Mouse (Mus musculus) liver, embryonic 12.5 days (tissue): ENCODE measurements around the gene Supt16. TPM values are rescaled to one million over a fixed set of nuclear protein-coding genes. Genes with fewer than 3 reads are reported as not detected.

ENCODE experiments used
- ATAC-seq: fragments of 200-750 bp; cut with Nextera tagmentation; 2 replicates; pipeline ENCODE4 v1.8.0; 2017; ENCODE audit warnings: moderate number of reproducible peaks, mild to moderate bottlenecking, moderate library complexity
- H3K27ac ChIP-seq: fragments of 300-500 bp; sonication (generic); 2 replicates; pipeline ENCODE4 v1.5.1; 2016; ENCODE audit warnings: mild to moderate bottlenecking
- H3K27me3 ChIP-seq: fragments of 300-500 bp; sonication (generic); replicated peaks from 2 replicates; pipeline ENCODE4 v1.6.1; 2016; ENCODE audit warnings: mild to moderate bottlenecking, moderate library complexity
- H3K36me3 ChIP-seq: fragments of 300-500 bp; sonication (generic); 2 replicates; pipeline ENCODE4 v1.6.1; 2016; ENCODE audit warnings: mild to moderate bottlenecking, moderate library complexity
- H3K4me1 ChIP-seq: fragments of 300-500 bp; sonication (generic); 2 replicates; pipeline ENCODE4 v1.6.1; 2016
- H3K4me2 ChIP-seq: fragments of 300-500 bp; sonication (generic); 2 replicates; pipeline ENCODE4 v1.6.1; 2016; ENCODE audit warnings: mild to moderate bottlenecking, moderate library complexity
- H3K4me3 ChIP-seq: fragments of 300-500 bp; sonication (generic); 2 replicates; pipeline ENCODE4 v1.5.1; 2016; ENCODE audit warnings: mild to moderate bottlenecking, moderate library complexity
- H3K9ac ChIP-seq: fragments of 300-500 bp; sonication (generic); 2 replicates; pipeline ENCODE4 v1.6.1; 2016; ENCODE audit warnings: mild to moderate bottlenecking, moderate library complexity
- H3K9me3 ChIP-seq: fragments of 300-500 bp; sonication (generic); replicated peaks from 2 replicates; pipeline ENCODE4 v1.6.1; 2016; ENCODE audit warnings: mild to moderate bottlenecking, moderate library complexity
- WGBS: fragments of 180-500 bp; shearing (Covaris S2); methylation state at CpG from one replicate; pipeline ENCODE4 v1.1.7; 2016; ENCODE audit not compliant: insufficient replicate concordance; 5-methylcytosine and 5-hydroxymethylcytosine counted together
- polyA plus RNA-seq: library from polyadenylated mRNA; unstranded; fragments of >200 nt; fragmentation: Nextera tagmentation; extraction: Ambion mirVana; gene quantifications from 2 replicates; pipeline ENCODE4 v1.2.1, GENCODE M21; 2016

The Supt16 gene
- 53.7 TPM in 2 replicates for polyA plus RNA-seq

- Histone ChIP-seq H3K36me3 (peaks cover 54% of the 10 kb centered on the region), H3K27me3 (no peaks in the 10 kb centered on the region), H3K9ac (peak within 1 kb of the TSS; percentile 97), H3K4me3 (peak within 1 kb of the TSS; percentile 100), H3K9me3 (no peaks in the 10 kb centered on the region), H3K4me1 (peaks cover 62% of the 10 kb centered on the region), H3K4me2 (peak within 1 kb of the TSS; percentile 81), H3K27ac (peak within 1 kb of the TSS; percentile 99)
- peak; percentile 88 for ATAC-seq
- under 1% methylated on average over 59 of the region's 59 CpGs for WGBS
These were observed at the start of gene Supt16 for GRCm38 (mm10) chr14:52197156-52197878. Gene Supt16, minus strand, starts transcription at chr14:52197416.

- Histone ChIP-seq H3K36me3 (peaks cover 4% of the 10 kb centered on the region), H3K4me3 (no peak overlapping the region), H3K27ac (no peak overlapping the region), H3K9me3 (no peaks in the 10 kb centered on the region), H3K4me1 (peaks cover 69% of the 10 kb centered on the region), H3K9ac (no peak overlapping the region), H3K4me2 (no peak overlapping the region), H3K27me3 (no peaks in the 10 kb centered on the region)
- no peak for ATAC-seq
- 64% methylated on average over 4 of the region's 4 CpGs for WGBS
These were observed 48.9 kb upstream of the Supt16 start for GRCm38 (mm10) chr14:52246129-52246528.

GRCm38 (mm10) chr14:52244690-52245042, 47.5 kb upstream of the Supt16 start:
- 7% methylated on average over 7 of the region's 7 CpGs for WGBS

GRCm38 (mm10) chr14:52244041-52244689, 46.9 kb upstream of the Supt16 start:
- Histone ChIP-seq H3K9ac (peak overlapping the region; percentile 84), H3K9me3 (no peaks in the 10 kb centered on the region), H3K4me1 (peaks cover 79% of the 10 kb centered on the region), H3K4me2 (peak overlapping the region; percentile 86), H3K36me3 (peaks cover 16% of the 10 kb centered on the region), H3K27ac (peak overlapping the region; percentile 78), H3K27me3 (no peaks in the 10 kb centered on the region), H3K4me3 (peak overlapping the region; percentile 89)
- 3% methylated on average over 32 of the region's 32 CpGs for WGBS
- peak; percentile 98 for ATAC-seq

More at GRCm38 (mm10) chr14:52244690-52245042, 47.5 kb upstream of the Supt16 start:
- Histone ChIP-seq H3K9me3 (no peaks in the 10 kb centered on the region), H3K4me1 (peaks cover 80% of the 10 kb centered on the region), H3K27me3 (no peaks in the 10 kb centered on the region), H3K9ac (peak overlapping the region; percentile 84), H3K4me3 (peak overlapping the region; percentile 89), H3K4me2 (peak overlapping the region; percentile 86), H3K36me3 (peaks cover 11% of the 10 kb centered on the region), H3K27ac (peak overlapping the region; percentile 78)
- peak; percentile 62; the same call in 1 of the 2 replicates for ATAC-seq

- 84% methylated on average over 1 of the region's 1 CpGs for WGBS
- no peak overlapping the region for H3K9ac ChIP-seq
- H3K9me3 ChIP-seq, result no peaks in the 10 kb centered on the region
- H3K36me3 ChIP-seq, result peaks cover 80% of the 10 kb centered on the region
- no peaks in the 10 kb centered on the region for H3K27me3 ChIP-seq
- H3K4me2 ChIP-seq, result no peak overlapping the region
- no peak overlapping the region for H3K4me3 ChIP-seq
- H3K27ac ChIP-seq, result no peak overlapping the region; the same call in 1 of the 2 replicates
- H3K4me1 ChIP-seq, result peaks cover 21% of the 10 kb centered on the region
- no peak for ATAC-seq
These were observed 39.0 kb upstream of the Supt16 start for GRCm38 (mm10) chr14:52236216-52236615.

- no peak for ATAC-seq
These were observed 37.9 kb upstream of the Supt16 start for GRCm38 (mm10) chr14:52235165-52235564.

GRCm38 (mm10) chr14:52232249-52232648, 35.0 kb upstream of the Supt16 start:
- WGBS, result 74% methylated on average over 6 of the region's 6 CpGs
- Histone ChIP-seq H3K27ac (no peak overlapping the region), H3K4me3 (no peak overlapping the region), H3K36me3 (peaks cover 100% of the 10 kb centered on the region), H3K4me1 (peaks cover 9% of the 10 kb centered on the region), H3K9me3 (no peaks in the 10 kb centered on the region), H3K9ac (no peak overlapping the region), H3K4me2 (no peak overlapping the region), H3K27me3 (no peaks in the 10 kb centered on the region)
- 0 out of 2 replicates have a peak, but pooled peaks have one; percentile 44 for ATAC-seq

More at GRCm38 (mm10) chr14:52235165-52235564, 37.9 kb upstream of the Supt16 start:
- no peak overlapping the region for H3K9ac ChIP-seq
- H3K36me3 ChIP-seq, result peaks cover 82% of the 10 kb centered on the region
- H3K4me3 ChIP-seq, result no peak overlapping the region
- no peaks in the 10 kb centered on the region for H3K27me3 ChIP-seq
- H3K9me3 ChIP-seq, result no peaks in the 10 kb centered on the region
- 87% methylated on average over 7 of the region's 7 CpGs for WGBS
- H3K27ac ChIP-seq, result no peak overlapping the region
- H3K4me1 ChIP-seq, result peaks cover 11% of the 10 kb centered on the region
- no peak overlapping the region for H3K4me2 ChIP-seq

GRCm38 (mm10) chr14:52225972-52226371, 28.8 kb upstream of the Supt16 start:
- Histone ChIP-seq H3K27ac (no peak overlapping the region), H3K9me3 (no peaks in the 10 kb centered on the region), H3K9ac (no peak overlapping the region), H3K4me3 (no peak overlapping the region), H3K4me1 (0 out of 2 replicates have a peak, but pooled peaks cover 5% of the 10 kb centered on the region), H3K36me3 (peaks cover 99% of the 10 kb centered on the region), H3K4me2 (no peak overlapping the region), H3K27me3 (no peaks in the 10 kb centered on the region)
- WGBS, result 40% methylated on average over 2 of the region's 2 CpGs
- ATAC-seq, result no peak

GRCm38 (mm10) chr14:52217261-52217660, 20.0 kb upstream of the Supt16 start:
- Histone ChIP-seq H3K27me3 (no peaks in the 10 kb centered on the region), H3K4me1 (no peaks in the 10 kb centered on the region; the same call in 1 of the 2 replicates), H3K4me2 (no peak overlapping the region), H3K9ac (no peak overlapping the region), H3K36me3 (peaks cover 96% of the 10 kb centered on the region), H3K4me3 (no peak overlapping the region), H3K27ac (no peak overlapping the region), H3K9me3 (no peaks in the 10 kb centered on the region)
- 80% methylated on average over 5 of the region's 5 CpGs for WGBS
- no peak for ATAC-seq

- H3K4me3 ChIP-seq, result 0 out of 2 replicates have a peak overlapping the region, but pooled peaks have one; percentile 100
- H3K9ac ChIP-seq, result peak overlapping the region; percentile 97; the same call in 1 of the 2 replicates
- H3K36me3 ChIP-seq, result peaks cover 51% of the 10 kb centered on the region
- WGBS, result 44% methylated on average over 4 of the region's 4 CpGs
- no peaks in the 10 kb centered on the region for H3K27me3 ChIP-seq
- peak overlapping the region; percentile 81 for H3K4me2 ChIP-seq
- peaks cover 44% of the 10 kb centered on the region for H3K4me1 ChIP-seq
- peak; percentile 2; the same call in 1 of the 2 replicates for ATAC-seq
- peak overlapping the region; percentile 99 for H3K27ac ChIP-seq
- H3K9me3 ChIP-seq, result no peaks in the 10 kb centered on the region
These were observed 2.2 kb upstream of the Supt16 start for GRCm38 (mm10) chr14:52199412-52199811.

- Histone ChIP-seq H3K4me2 (peak overlapping the region; percentile 81), H3K27me3 (no peaks in the 10 kb centered on the region), H3K9ac (peak overlapping the region; percentile 97), H3K4me1 (peaks cover 55% of the 10 kb centered on the region), H3K27ac (peak overlapping the region; percentile 99), H3K4me3 (peak overlapping the region; percentile 100), H3K9me3 (no peaks in the 10 kb centered on the region), H3K36me3 (peaks cover 53% of the 10 kb centered on the region)
- no peak for ATAC-seq
- WGBS, result 16% methylated on average over 3 of the region's 3 CpGs
These were observed 925 bp upstream of the Supt16 start for GRCm38 (mm10) chr14:52198141-52198540.
